Mouse (Mus musculus): ENCODE measurements around the gene Myl10. TPM values are rescaled to one million over a fixed set of nuclear protein-coding genes. Genes with fewer than 3 reads are reported as not detected.
"Not testable (repeated sequence)": the region's sequence is repeated elsewhere in the genome, so short reads cannot be mapped to it uniquely, and the experiment has no call there.

The Myl10 gene
- not detected for total RNA-seq (2021)

- DNase-seq (ENCODE audit: low spot score in 2 of 2) = no peak
- intact Hi-C loops (cut with DNase I) = no loop called here
Observed at GRCm38 (mm10) chr5:136692784-136693183, at the start of gene Myl10. TSS of gene Myl10 (plus strand) at chr5:136693146.

GRCm38 (mm10) chr5:136646731-136647328, 46.1 kb upstream of the Myl10 start:
- DNase-seq (ENCODE audit: low spot score in 2 of 2) = no peak
- intact Hi-C loops (cut with DNase I) = no loop called here

GRCm38 (mm10) chr5:136649071-136649470, 43.9 kb upstream of the Myl10 start:
- DNase-seq (ENCODE audit: low spot score in 2 of 2) = no peak
- intact Hi-C loops (cut with DNase I) = no loop called here

- intact Hi-C loops (cut with DNase I) = no loop called here
- no peak for DNase-seq (ENCODE audit: low spot score in 2 of 2)
Observed at GRCm38 (mm10) chr5:136649655-136650054, 43.3 kb upstream of the Myl10 start.

- intact Hi-C loops (cut with DNase I) = no loop called here
- DNase-seq (ENCODE audit: low spot score in 2 of 2) = no peak
Observed at GRCm38 (mm10) chr5:136654481-136654880, 38.5 kb upstream of the Myl10 start.

- intact Hi-C loops (cut with DNase I) = no loop called here
- DNase-seq (ENCODE audit: low spot score in 2 of 2) = no peak
Observed at GRCm38 (mm10) chr5:136656830-136657395, 36.0 kb upstream of the Myl10 start.

- not testable (repeated sequence) for DNase-seq (ENCODE audit: low spot score in 2 of 2)
- intact Hi-C loops (cut with DNase I) = loop anchor here (5.0 kb wide), 2 partner anchors 93 to 378 kb away; partner anchors contain the start of gene Cux1
Observed at GRCm38 (mm10) chr5:136660721-136661120, 32.2 kb upstream of the Myl10 start.

GRCm38 (mm10) chr5:136662281-136662680, 30.7 kb upstream of the Myl10 start:
- intact Hi-C loops (cut with DNase I) = loop anchor here (5.0 kb wide), 2 partner anchors 95 to 380 kb away; partner anchors contain the start of gene Cux1
- no peak for DNase-seq (ENCODE audit: low spot score in 2 of 2)

GRCm38 (mm10) chr5:136662822-136663221, 30.1 kb upstream of the Myl10 start:
- intact Hi-C loops (cut with DNase I) = loop anchor here (5.0 kb wide), 2 partner anchors 96 to 381 kb away; partner anchors contain the start of gene Cux1
- no peak for DNase-seq (ENCODE audit: low spot score in 2 of 2)

GRCm38 (mm10) chr5:136664497-136664896, 28.4 kb upstream of the Myl10 start:
- peak; percentile 66 to 67 for DNase-seq (ENCODE audit: low spot score in 2 of 2)
- intact Hi-C loops (cut with DNase I) = loop anchor here (2.0 to 5.0 kb wide), 3 partner anchors 97 to 406 kb away; partner anchors contain the start of gene Cux1

- DNase-seq (ENCODE audit: low spot score in 2 of 2) = no peak
- intact Hi-C loops (cut with DNase I) = no loop called here
Observed at GRCm38 (mm10) chr5:136676315-136677030, 16.5 kb upstream of the Myl10 start.

GRCm38 (mm10) chr5:136678840-136679348, 14.1 kb upstream of the Myl10 start:
- DNase-seq (ENCODE audit: low spot score in 2 of 2) = no peak
- intact Hi-C loops (cut with DNase I) = no loop called here

- intact Hi-C loops (cut with DNase I) = no loop called here
- DNase-seq (ENCODE audit: low spot score in 2 of 2) = no peak
Observed at GRCm38 (mm10) chr5:136686349-136686748, 6.6 kb upstream of the Myl10 start.

GRCm38 (mm10) chr5:136687561-136687960, 5.4 kb upstream of the Myl10 start:
- no peak for DNase-seq (ENCODE audit: low spot score in 2 of 2)
- intact Hi-C loops (cut with DNase I) = no loop called here

GRCm38 (mm10) chr5:136688841-136689240, 4.1 kb upstream of the Myl10 start:
- intact Hi-C loops (cut with DNase I) = no loop called here
- no peak for DNase-seq (ENCODE audit: low spot score in 2 of 2)

GRCm38 (mm10) chr5:136691170-136691569, 1.8 kb upstream of the Myl10 start:
- intact Hi-C loops (cut with DNase I) = no loop called here
- DNase-seq (ENCODE audit: low spot score in 2 of 2) = no peak

- intact Hi-C loops (cut with DNase I) = no loop called here
- DNase-seq (ENCODE audit: low spot score in 2 of 2) = no peak
Observed at GRCm38 (mm10) chr5:136693418-136693817, 472 bp downstream of the Myl10 start.

GRCm38 (mm10) chr5:136694976-136695375, 2.0 kb downstream of the Myl10 start:
- intact Hi-C loops (cut with DNase I) = no loop called here
- DNase-seq (ENCODE audit: low spot score in 2 of 2) = no peak

- DNase-seq (ENCODE audit: low spot score in 2 of 2) = no peak
- intact Hi-C loops (cut with DNase I) = no loop called here
Observed at GRCm38 (mm10) chr5:136696516-136696915, 3.6 kb downstream of the Myl10 start.

GRCm38 (mm10) chr5:136697618-136698017, 4.7 kb downstream of the Myl10 start:
- intact Hi-C loops (cut with DNase I) = no loop called here

More at GRCm38 (mm10) chr5:136697618-136698017, 4.7 kb downstream of the Myl10 start:
- no peak for DNase-seq (ENCODE audit: low spot score in 2 of 2)
